Mouse (Mus musculus) heart, embryonic 12.5 days (tissue): ENCODE results near the gene Dlgap4. TPM values are rescaled to one million over a fixed set of nuclear protein-coding genes. Genes with fewer than 3 reads are reported as not detected.
A peak's percentile ranks its signal among the peaks of the same experiment; 100 is the strongest.

Experiments used
- ATAC-seq: fragments of 200-750 bp; cut with Nextera tagmentation; 2 replicates; pipeline ENCODE4 v1.8.0; 2017; ENCODE audit warnings: moderate TSS enrichment, moderate library complexity; ENCODE audit not compliant: insufficient number of reproducible peaks, low FRiP score
- H3K27ac ChIP-seq: fragments of 300-500 bp; sonication (generic); 2 replicates; pipeline ENCODE4 v1.5.1; 2016; ENCODE audit warnings: mild to moderate bottlenecking, moderate library complexity; ENCODE audit not compliant: poor library complexity, severe bottlenecking
- H3K27me3 ChIP-seq: fragments of 300-500 bp; sonication (generic); replicated peaks from 2 replicates; pipeline ENCODE4 v1.6.1; 2016; ENCODE audit warnings: mild to moderate bottlenecking, moderate library complexity
- H3K36me3 ChIP-seq: fragments of 300-500 bp; sonication (generic); 2 replicates; pipeline ENCODE4 v1.6.1; 2016; ENCODE audit warnings: mild to moderate bottlenecking, moderate library complexity
- H3K4me1 ChIP-seq: fragments of 300-500 bp; sonication (generic); replicated peaks from 2 replicates; pipeline ENCODE4 v1.6.1; 2016; ENCODE audit warnings: mild to moderate bottlenecking
- H3K4me2 ChIP-seq: fragments of 300-500 bp; sonication (generic); 2 replicates; pipeline ENCODE4 v1.6.1; 2016; ENCODE audit warnings: mild to moderate bottlenecking, moderate library complexity
- H3K4me3 ChIP-seq: fragments of 300-500 bp; sonication (generic); 2 replicates; pipeline ENCODE4 v1.5.1; 2016; ENCODE audit warnings: mild to moderate bottlenecking
- H3K9ac ChIP-seq: fragments of 300-500 bp; sonication (generic); 2 replicates; pipeline ENCODE4 v1.6.1; 2016; ENCODE audit warnings: mild to moderate bottlenecking, moderate library complexity
- H3K9me3 ChIP-seq: fragments of 300-500 bp; sonication (generic); replicated peaks from 2 replicates; pipeline ENCODE4 v1.6.1; 2016; ENCODE audit warnings: mild to moderate bottlenecking, moderate library complexity
- WGBS: fragments of 180-500 bp; shearing (Covaris S2); methylation state at CpG from one replicate; pipeline ENCODE4 v1.1.7; 2016; 5-methylcytosine and 5-hydroxymethylcytosine counted together
- polyA plus RNA-seq: library from polyadenylated mRNA; unstranded; fragments of >200 nt; fragmentation: Nextera tagmentation; extraction: Ambion mirVana; gene quantifications from 2 replicates; pipeline ENCODE4 v1.2.1, GENCODE M21; 2016

Dlgap4 gene
- polyA plus RNA-seq, 1 experiment from 2014 or later = 72.1 TPM

DNA sequence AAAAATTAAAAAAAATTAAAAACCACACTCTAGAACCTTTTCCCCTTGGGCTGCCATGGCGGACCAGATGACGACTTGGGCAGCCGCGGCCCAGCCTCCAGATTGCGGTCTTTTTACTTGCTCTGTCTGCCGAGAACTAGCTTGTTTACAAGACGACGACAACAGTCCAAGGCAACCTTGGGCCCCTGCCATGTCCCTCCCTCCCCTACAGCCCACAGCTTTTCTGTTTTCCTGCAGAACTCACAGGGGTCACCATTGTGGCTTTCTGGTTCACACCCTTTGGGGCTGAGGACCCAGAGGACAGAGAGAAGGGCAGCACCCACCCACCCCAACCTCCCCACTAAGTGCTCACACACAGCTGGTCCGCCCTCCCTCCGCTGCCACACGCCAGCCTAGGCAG is 149.6 kb downstream of the Dlgap4 start:
- WGBS = 89% methylated on average over 11 of the region's 11 CpGs
- Histone ChIP-seq H3K9ac (no peak overlapping the region), H3K4me2 (no peak overlapping the region), H3K4me3 (no peak overlapping the region), H3K27me3 (no peaks in the 10 kb centered on the region), H3K27ac (no peak overlapping the region), H3K36me3 (peaks cover 65% of the 10 kb centered on the region), H3K4me1 (peaks cover 33% of the 10 kb centered on the region), H3K9me3 (peaks cover 10% of the 10 kb centered on the region; the same call in 1 of the 2 replicates)
- no peak for ATAC-seq

DNA sequence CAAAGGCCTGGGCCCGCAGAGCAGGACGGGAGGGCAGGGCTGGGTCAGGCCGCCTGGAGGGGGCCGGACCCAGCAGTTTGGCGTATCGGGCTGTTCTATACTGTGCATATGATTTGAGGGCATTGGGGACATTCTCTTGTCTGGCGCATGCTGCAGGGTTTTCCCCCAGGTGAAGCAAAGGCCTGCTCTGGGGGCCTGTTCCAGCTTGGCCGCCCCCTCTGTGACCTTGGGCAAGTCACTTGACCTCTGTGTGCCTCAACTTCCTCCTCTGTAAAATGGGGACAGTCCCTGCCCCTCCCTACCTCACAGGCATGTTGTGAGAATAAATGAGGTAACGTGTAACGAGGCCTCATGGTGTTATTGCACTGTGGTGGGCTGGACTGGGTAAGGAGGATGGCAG is 150.5 kb downstream of the Dlgap4 start:
- peaks cover 33% of the 10 kb centered on the region for H3K4me1 ChIP-seq
- no peaks in the 10 kb centered on the region for H3K27me3 ChIP-seq
- H3K36me3 ChIP-seq = peaks cover 56% of the 10 kb centered on the region
- H3K9ac ChIP-seq = no peak overlapping the region
- no peak overlapping the region for H3K4me2 ChIP-seq
- 93% methylated on average over 10 of the region's 10 CpGs for WGBS
- no peak overlapping the region for H3K4me3 ChIP-seq
- peak; percentile 23; the same call in 1 of the 2 replicates for ATAC-seq
- H3K27ac ChIP-seq = no peak overlapping the region
- H3K9me3 ChIP-seq = 0 out of 2 replicates have a peak, but pooled peaks cover under 1% of the 10 kb centered on the region

DNA sequence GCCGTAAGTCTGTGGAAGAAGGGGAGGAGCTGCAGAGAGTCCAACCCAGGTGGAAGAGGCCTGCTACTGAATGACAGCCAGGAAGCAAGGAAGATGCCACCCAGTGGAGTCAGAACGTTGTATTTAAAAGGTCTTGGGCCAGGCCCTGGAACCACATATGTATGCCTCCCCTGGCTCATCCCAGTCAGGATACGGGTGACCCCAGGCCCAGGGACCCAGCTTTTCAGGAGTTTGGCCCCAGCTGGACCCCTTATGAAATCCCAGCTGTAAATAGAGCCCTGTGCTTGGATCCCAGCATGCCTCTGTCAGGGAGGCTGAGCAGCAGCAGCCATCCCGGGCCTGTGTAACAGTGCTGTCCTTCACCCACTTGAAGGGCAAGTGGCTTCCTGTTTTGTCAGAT is 151.2 kb downstream of the Dlgap4 start:
- Histone ChIP-seq H3K9ac (0 out of 2 replicates have a peak overlapping the region, but pooled peaks have one; percentile 4), H3K4me2 (no peak overlapping the region), H3K4me3 (no peak overlapping the region), H3K27me3 (no peaks in the 10 kb centered on the region), H3K36me3 (peaks cover 49% of the 10 kb centered on the region), H3K27ac (peak overlapping the region; percentile 30), H3K4me1 (peaks cover 33% of the 10 kb centered on the region), H3K9me3 (no peaks in the 10 kb centered on the region)
- ATAC-seq = no peak
- 50% methylated on average over 4 of the region's 4 CpGs for WGBS

DNA sequence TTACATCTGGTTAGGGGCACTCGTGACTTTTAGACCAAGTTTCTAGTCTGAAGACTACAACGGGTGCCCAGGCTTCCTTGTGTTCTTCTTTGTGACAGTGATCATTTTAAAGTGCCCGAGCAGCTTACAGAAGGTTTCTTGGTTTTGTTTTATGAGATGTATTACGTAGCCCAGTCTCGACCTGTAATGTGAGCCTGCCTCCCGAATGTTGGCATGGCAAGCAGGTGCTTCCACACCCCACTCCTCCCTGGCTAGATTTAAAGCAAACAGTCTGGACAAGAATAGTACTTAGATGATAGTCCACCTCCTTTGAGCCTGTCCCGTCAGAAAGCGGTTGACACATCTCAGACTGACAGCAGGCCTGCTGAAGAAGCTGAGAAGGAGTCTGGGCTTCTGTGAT is 152.1 kb downstream of the Dlgap4 start:
- Histone ChIP-seq H3K27me3 (no peaks in the 10 kb centered on the region), H3K27ac (no peak overlapping the region), H3K9me3 (no peaks in the 10 kb centered on the region), H3K4me3 (no peak overlapping the region), H3K4me1 (peaks cover 32% of the 10 kb centered on the region), H3K36me3 (peaks cover 41% of the 10 kb centered on the region), H3K4me2 (no peak overlapping the region), H3K9ac (no peak overlapping the region)
- 73% methylated on average over 8 of the region's 8 CpGs for WGBS
- ATAC-seq = no peak

DNA sequence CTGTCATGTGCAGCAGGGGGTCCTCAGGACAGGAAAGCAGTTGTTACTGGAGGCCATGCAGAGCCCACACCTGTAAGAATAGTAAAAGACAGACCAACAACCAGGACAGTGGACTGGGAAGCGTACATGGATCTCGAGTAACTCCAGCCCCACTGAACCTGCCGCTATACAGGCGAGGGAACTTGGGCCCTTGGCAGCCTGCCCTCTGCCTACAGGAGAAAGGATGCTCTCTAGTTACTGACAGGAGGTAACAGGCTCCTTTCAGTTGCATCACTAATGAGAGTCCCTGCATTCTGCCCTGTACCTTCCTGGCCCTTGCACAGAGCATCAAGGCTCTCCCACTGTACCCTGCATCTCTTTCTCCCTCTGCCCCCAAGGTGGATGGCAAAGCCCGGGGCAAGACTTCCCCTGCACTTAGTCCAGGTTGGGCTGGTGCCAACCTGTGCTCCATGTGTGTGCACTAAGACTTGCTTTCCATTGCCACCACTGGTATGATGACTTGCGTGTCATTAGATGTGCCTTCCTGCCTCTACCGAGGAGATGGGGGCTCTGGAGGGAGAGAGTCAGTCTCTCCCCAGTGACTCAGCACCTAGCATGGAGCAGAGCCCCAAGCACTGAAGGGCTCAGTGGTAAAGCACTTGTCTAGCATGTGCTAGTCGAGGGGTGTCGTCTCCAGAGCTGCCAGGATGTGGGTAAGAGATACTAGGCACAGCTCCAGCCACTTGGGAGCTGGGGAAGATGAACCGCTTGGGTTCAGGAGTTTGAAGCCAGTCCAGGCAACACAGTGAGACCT is 152.9 kb downstream of the Dlgap4 start:
- WGBS = 63% methylated on average over 10 of the region's 10 CpGs
- Histone ChIP-seq H3K36me3 (peaks cover 33% of the 10 kb centered on the region), H3K4me2 (no peak overlapping the region), H3K4me3 (no peak overlapping the region), H3K4me1 (peaks cover 30% of the 10 kb centered on the region), H3K9me3 (no peaks in the 10 kb centered on the region), H3K27ac (no peak overlapping the region), H3K9ac (no peak overlapping the region), H3K27me3 (no peaks in the 10 kb centered on the region)
- ATAC-seq = 0 out of 2 replicates have a peak, but pooled peaks have one; percentile 40

DNA sequence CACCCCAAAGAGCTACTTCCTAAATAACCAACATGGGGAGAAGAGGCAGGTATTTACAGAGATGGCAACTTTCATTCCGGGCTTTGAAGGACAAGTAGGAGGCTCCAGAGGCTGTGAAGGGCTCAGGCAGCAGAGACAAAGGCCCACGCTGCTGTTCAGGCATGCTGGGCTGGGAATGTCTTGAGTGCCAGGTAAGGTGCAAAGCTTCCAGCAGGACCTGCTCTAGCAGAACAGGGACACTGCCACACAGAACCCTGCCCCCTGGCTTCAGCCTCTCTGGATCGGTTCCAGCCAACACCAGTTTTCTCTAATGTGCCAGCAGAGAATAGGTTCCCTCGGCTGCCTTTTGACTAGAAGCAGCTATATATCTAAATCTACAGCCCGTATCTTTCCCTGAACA is 153.6 kb downstream of the Dlgap4 start:
- 69% methylated on average over 5 of the region's 5 CpGs for WGBS
- no peak for ATAC-seq
- Histone ChIP-seq H3K36me3 (peaks cover 26% of the 10 kb centered on the region), H3K27ac (no peak overlapping the region), H3K9me3 (no peaks in the 10 kb centered on the region), H3K4me1 (peaks cover 30% of the 10 kb centered on the region), H3K4me2 (no peak overlapping the region), H3K27me3 (no peaks in the 10 kb centered on the region), H3K4me3 (no peak overlapping the region), H3K9ac (no peak overlapping the region)

DNA sequence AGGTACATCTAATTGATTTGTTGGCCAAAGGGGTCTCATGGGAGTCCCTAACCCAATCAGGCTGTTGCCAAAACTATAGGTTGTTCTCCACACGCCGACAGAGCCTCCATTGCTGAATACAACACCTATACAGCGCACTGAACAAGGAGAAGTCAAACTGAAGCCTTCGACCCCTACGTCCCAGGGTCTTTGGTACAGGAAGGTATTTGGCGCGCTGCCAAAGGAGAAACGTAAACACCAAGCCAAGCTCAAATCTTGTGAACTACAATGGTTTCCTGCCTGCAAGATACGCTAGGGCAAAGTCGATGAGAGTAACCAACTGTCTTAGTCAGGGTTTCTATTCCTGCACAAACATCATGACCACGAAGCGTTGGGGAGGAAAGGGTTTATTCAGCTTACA is 155.8 kb downstream of the Dlgap4 start:
- H3K27me3 ChIP-seq = no peaks in the 10 kb centered on the region
- no peak overlapping the region for H3K9ac ChIP-seq
- peaks cover 4% of the 10 kb centered on the region; the same call in 1 of the 2 replicates for H3K36me3 ChIP-seq
- H3K4me2 ChIP-seq = no peak overlapping the region
- no peaks in the 10 kb centered on the region for H3K9me3 ChIP-seq
- H3K27ac ChIP-seq = no peak overlapping the region
- no peak for ATAC-seq
- WGBS = 65% methylated on average over 12 of the region's 12 CpGs
- H3K4me3 ChIP-seq = no peak overlapping the region
- peaks cover 31% of the 10 kb centered on the region for H3K4me1 ChIP-seq

DNA sequence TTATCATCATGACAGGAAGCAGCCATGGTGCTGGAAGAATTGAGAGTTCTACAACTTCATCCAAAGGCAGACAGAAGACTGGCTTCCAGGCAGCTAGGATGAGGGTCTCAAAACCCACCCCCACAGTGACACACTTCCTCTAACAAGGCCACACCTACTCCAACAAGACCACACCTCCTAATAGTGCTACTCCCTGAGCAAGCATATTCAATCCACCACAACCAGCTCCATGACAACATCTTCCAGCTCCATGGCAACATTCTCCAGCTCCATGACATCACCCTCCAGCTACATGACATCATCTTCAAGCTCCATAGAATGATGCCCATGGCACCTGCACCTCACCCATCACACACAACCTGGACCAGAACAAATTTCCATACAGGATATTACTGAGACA is 160.0 kb downstream of the Dlgap4 start:
- Histone ChIP-seq H3K27me3 (no peaks in the 10 kb centered on the region), H3K4me1 (peaks cover 29% of the 10 kb centered on the region), H3K27ac (no peak overlapping the region), H3K4me2 (no peak overlapping the region), H3K9ac (no peak overlapping the region), H3K36me3 (peaks cover 4% of the 10 kb centered on the region), H3K9me3 (no peaks in the 10 kb centered on the region), H3K4me3 (no peak overlapping the region)
- ATAC-seq = no peak

DNA sequence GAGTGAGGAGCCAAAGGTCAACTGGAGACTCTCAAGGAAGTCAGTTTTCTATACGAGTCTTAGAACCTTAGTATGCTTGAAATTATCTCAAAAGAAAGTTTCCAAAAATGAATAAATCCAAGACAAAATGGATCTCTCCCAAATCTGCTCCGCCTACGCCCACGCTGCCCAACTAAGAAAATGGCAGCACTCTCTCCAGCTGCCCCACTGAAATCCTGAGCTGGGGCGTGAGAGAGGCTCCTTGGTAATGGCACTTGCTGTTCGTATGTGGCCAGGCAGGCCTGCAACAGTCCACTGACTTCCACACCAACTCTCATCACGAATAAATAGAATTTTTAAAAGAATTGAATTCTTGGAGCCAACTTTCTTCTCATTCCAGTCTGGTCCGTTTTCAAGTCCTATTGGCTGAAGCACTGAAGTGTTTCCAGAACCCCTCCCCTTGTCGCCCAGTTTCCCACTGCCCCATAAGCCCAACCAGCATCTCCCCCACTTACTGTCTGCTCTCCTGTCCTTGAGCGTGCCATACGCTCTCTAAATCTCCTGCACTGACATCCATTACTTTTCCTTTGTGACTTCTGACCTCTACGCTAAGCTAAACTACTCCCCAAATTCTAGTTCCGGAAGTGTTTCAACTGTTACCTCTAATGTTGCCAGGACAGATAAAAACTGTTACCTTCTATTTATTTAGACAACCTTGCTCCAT is 160.7 kb downstream of the Dlgap4 start:
- no peaks in the 10 kb centered on the region for H3K9me3 ChIP-seq
- peak overlapping the region; percentile 57 for H3K4me3 ChIP-seq
- H3K4me1 ChIP-seq = peaks cover 37% of the 10 kb centered on the region
- H3K27ac ChIP-seq = peak overlapping the region; percentile 99
- WGBS = 71% methylated on average over 13 of the region's 13 CpGs
- H3K36me3 ChIP-seq = peaks cover 11% of the 10 kb centered on the region
- ATAC-seq = no peak
- H3K9ac ChIP-seq = peak overlapping the region; percentile 91
- H3K27me3 ChIP-seq = no peaks in the 10 kb centered on the region
- H3K4me2 ChIP-seq = peak overlapping the region; percentile 66

DNA sequence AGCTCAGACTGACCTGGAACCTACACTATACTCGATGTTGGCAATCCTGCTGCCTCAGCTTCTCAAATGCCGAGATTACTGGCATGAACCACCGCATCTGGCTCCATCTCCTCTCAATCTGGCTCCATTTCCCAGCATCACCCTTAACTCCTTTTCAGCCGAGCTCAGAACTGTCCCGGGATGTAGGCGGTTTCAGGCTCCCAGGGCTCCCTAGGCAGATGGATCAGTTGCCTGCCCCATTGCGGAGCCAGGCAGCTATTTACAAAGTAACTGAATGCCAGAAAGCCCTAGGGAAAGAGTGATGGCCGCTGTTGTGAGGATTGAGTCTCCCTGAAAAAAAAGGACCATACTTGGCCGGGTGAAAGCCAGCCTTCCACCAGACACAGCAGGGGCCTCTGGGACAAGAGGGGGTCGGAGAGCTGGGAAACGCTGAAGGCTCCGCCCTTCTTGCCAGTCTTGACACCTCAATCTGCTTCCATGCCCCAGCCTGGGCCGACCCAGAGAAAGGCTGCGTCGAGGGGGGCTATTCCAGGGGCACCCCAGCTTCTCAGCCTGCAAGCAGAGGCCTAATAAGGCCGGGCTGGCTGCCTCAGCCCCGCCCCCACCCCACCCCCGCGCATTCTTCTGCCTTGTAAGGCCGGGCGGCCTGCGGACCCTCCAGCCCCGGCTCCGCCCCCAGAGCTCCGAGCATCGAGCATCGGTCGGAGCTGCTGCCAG is 161.4 kb downstream of the Dlgap4 start, which contains the start of gene Myl9:
Gene Myl9 (plus strand): TSS at position 683 of the 717 bp plus-strand sequence.
- Histone ChIP-seq H3K4me2 (peak within 1 kb of the TSS; percentile 66), H3K4me1 (peaks cover 44% of the 10 kb centered on the region), H3K9ac (peak within 1 kb of the TSS; percentile 91), H3K27me3 (no peaks in the 10 kb centered on the region), H3K9me3 (no peaks in the 10 kb centered on the region), H3K36me3 (peaks cover 17% of the 10 kb centered on the region), H3K4me3 (peak within 1 kb of the TSS; percentile 57), H3K27ac (peak within 1 kb of the TSS; percentile 99)
- 3% methylated on average over 28 of the region's 28 CpGs for WGBS
- peak; percentile 83 for ATAC-seq
